Mouse (Mus musculus): ENCODE measurements at regions not wholly inside any gene's neighbourhood (a gene's known extent, or its start where the extent isn't known, plus 50 kb on each side); places are given as distances from the start of the nearest gene placed in this dataset.
A peak's percentile ranks its signal among the peaks of the same experiment; 100 is the strongest.

GRCm38 (mm10) chr14:40758441-40758840, 134.6 kb downstream of the Sh2d4b start:
- H3K4me1 ChIP-seq (ENCODE audit: control insufficient read depth in 2 of 2, insufficient read depth in 2 of 2, low read length in 2 of 2, poor library complexity in 1 of 2) = no peaks in the 10 kb centered on the region
- H3K4me3 ChIP-seq (ENCODE audit: insufficient read depth in 1 of 2, low read depth in 1 of 2, low read length in 2 of 2, poor library complexity in 1 of 2, severe bottlenecking in 1 of 2) = no peak overlapping the region
- no peaks in the 10 kb centered on the region for H3K36me3 ChIP-seq (ENCODE audit: control insufficient read depth, insufficient read depth, low read length, poor library complexity, severe bottlenecking)
- TF ChIP-seq ZNF384 (IDR thresholded peaks at IDR 0.05; ENCODE audit: low read depth, low read length) (no peak), CHD2 (IDR thresholded peaks at IDR 0.05; ENCODE audit: low read depth, low read length) (no peak), MAFK (IDR thresholded peaks at IDR 0.05; ENCODE audit: insufficient read depth, low read depth, low read length) (no peak), ZC3H11A (IDR thresholded peaks at IDR 0.05; ENCODE audit: borderline replicate concordance, low read depth, low read length) (no peak), HCFC1 (IDR thresholded peaks at IDR 0.05; ENCODE audit: borderline replicate concordance, insufficient read depth, low read length) (no peak)
- in situ Hi-C loops (cut with MboI; ENCODE audit: low sequenced_read_pairs in 2 of 2, unreplicated experiment in 2 of 2) = loop anchor here in 1 of 2 experiments (10.0 kb wide), 1 partner anchor 56 kb away; no protein-coding TSS in a partner anchor
- DNase-seq (ENCODE audit: low read depth, low spot score) = peak; percentile 30
- H3K27ac ChIP-seq (ENCODE audit: insufficient read depth, low read depth, low read length, poor library complexity, severe bottlenecking) = no peak overlapping the region
- H3K9me3 ChIP-seq (ENCODE audit: control insufficient read depth, insufficient read depth, low read depth, low read length) = no peaks in the 10 kb centered on the region
- no peak overlapping the region for H3K9ac ChIP-seq (ENCODE audit: insufficient read depth, low read depth, low read length, poor library complexity, severe bottlenecking)

GRCm38 (mm10) chr14:40740541-40740940, 152.5 kb downstream of the Sh2d4b start:
- no peaks in the 10 kb centered on the region for H3K36me3 ChIP-seq (ENCODE audit: control insufficient read depth, insufficient read depth, low read length, poor library complexity, severe bottlenecking)
- in situ Hi-C loops (cut with MboI; ENCODE audit: low sequenced_read_pairs in 2 of 2, unreplicated experiment in 2 of 2) = no loop called here
- no peaks in the 10 kb centered on the region for H3K4me1 ChIP-seq (ENCODE audit: control insufficient read depth in 2 of 2, insufficient read depth in 2 of 2, low read length in 2 of 2, poor library complexity in 1 of 2)
- H3K9me3 ChIP-seq (ENCODE audit: control insufficient read depth, insufficient read depth, low read depth, low read length) = no peaks in the 10 kb centered on the region
- no peak overlapping the region for H3K4me3 ChIP-seq (ENCODE audit: insufficient read depth in 1 of 2, low read depth in 1 of 2, low read length in 2 of 2, poor library complexity in 1 of 2, severe bottlenecking in 1 of 2)
- H3K27ac ChIP-seq (ENCODE audit: insufficient read depth, low read depth, low read length, poor library complexity, severe bottlenecking) = no peak overlapping the region
- no peak overlapping the region for H3K9ac ChIP-seq (ENCODE audit: insufficient read depth, low read depth, low read length, poor library complexity, severe bottlenecking)
- DNase-seq (ENCODE audit: low read depth, low spot score) = no peak
- TF ChIP-seq MAFK (IDR thresholded peaks at IDR 0.05; ENCODE audit: insufficient read depth, low read depth, low read length) = no peak
- no peak for TF ChIP-seq HCFC1 (IDR thresholded peaks at IDR 0.05; ENCODE audit: borderline replicate concordance, insufficient read depth, low read length)
- no peak for TF ChIP-seq CHD2 (IDR thresholded peaks at IDR 0.05; ENCODE audit: low read depth, low read length)
- no peak for TF ChIP-seq ZC3H11A (IDR thresholded peaks at IDR 0.05; ENCODE audit: borderline replicate concordance, low read depth, low read length)

GRCm38 (mm10) chr14:40731861-40732260, 161.2 kb downstream of the Sh2d4b start:
- H3K9me3 ChIP-seq (ENCODE audit: control insufficient read depth, insufficient read depth, low read depth, low read length) = no peaks in the 10 kb centered on the region
- H3K4me3 ChIP-seq (ENCODE audit: insufficient read depth in 1 of 2, low read depth in 1 of 2, low read length in 2 of 2, poor library complexity in 1 of 2, severe bottlenecking in 1 of 2) = no peak overlapping the region
- no peaks in the 10 kb centered on the region for H3K4me1 ChIP-seq (ENCODE audit: control insufficient read depth in 2 of 2, insufficient read depth in 2 of 2, low read length in 2 of 2, poor library complexity in 1 of 2)
- no peak overlapping the region for H3K9ac ChIP-seq (ENCODE audit: insufficient read depth, low read depth, low read length, poor library complexity, severe bottlenecking)
- no peak overlapping the region for H3K27ac ChIP-seq (ENCODE audit: insufficient read depth, low read depth, low read length, poor library complexity, severe bottlenecking)
- in situ Hi-C loops (cut with MboI; ENCODE audit: low sequenced_read_pairs in 2 of 2, unreplicated experiment in 2 of 2) = no loop called here
- TF ChIP-seq HCFC1 (IDR thresholded peaks at IDR 0.05; ENCODE audit: borderline replicate concordance, insufficient read depth, low read length) (no peak), CHD2 (IDR thresholded peaks at IDR 0.05; ENCODE audit: low read depth, low read length) (no peak), MAFK (IDR thresholded peaks at IDR 0.05; ENCODE audit: insufficient read depth, low read depth, low read length) (no peak), ZNF384 (IDR thresholded peaks at IDR 0.05; ENCODE audit: low read depth, low read length) (no peak), ZC3H11A (IDR thresholded peaks at IDR 0.05; ENCODE audit: borderline replicate concordance, low read depth, low read length) (no peak)
- DNase-seq (ENCODE audit: low read depth, low spot score) = no peak
- H3K36me3 ChIP-seq (ENCODE audit: control insufficient read depth, insufficient read depth, low read length, poor library complexity, severe bottlenecking) = no peaks in the 10 kb centered on the region

GRCm38 (mm10) chr14:40708981-40709531, 184.0 kb downstream of the Sh2d4b start:
- Histone ChIP-seq H3K9me3 (ENCODE audit: control insufficient read depth, insufficient read depth, low read depth, low read length) (no peaks in the 10 kb centered on the region), H3K4me3 (ENCODE audit: insufficient read depth in 1 of 2, low read depth in 1 of 2, low read length in 2 of 2, poor library complexity in 1 of 2, severe bottlenecking in 1 of 2) (no peak overlapping the region), H3K36me3 (ENCODE audit: control insufficient read depth, insufficient read depth, low read length, poor library complexity, severe bottlenecking) (no peaks in the 10 kb centered on the region), H3K27ac (ENCODE audit: insufficient read depth, low read depth, low read length, poor library complexity, severe bottlenecking) (no peak overlapping the region), H3K4me1 (ENCODE audit: control insufficient read depth in 2 of 2, insufficient read depth in 2 of 2, low read length in 2 of 2, poor library complexity in 1 of 2) (no peaks in the 10 kb centered on the region), H3K9ac (ENCODE audit: insufficient read depth, low read depth, low read length, poor library complexity, severe bottlenecking) (no peak overlapping the region)
- no peak for DNase-seq (ENCODE audit: low read depth, low spot score)
- no peak for TF ChIP-seq ZC3H11A (IDR thresholded peaks at IDR 0.05; ENCODE audit: borderline replicate concordance, low read depth, low read length)
- no peak for TF ChIP-seq MAFK (IDR thresholded peaks at IDR 0.05; ENCODE audit: insufficient read depth, low read depth, low read length)
- no peak for TF ChIP-seq ZNF384 (IDR thresholded peaks at IDR 0.05; ENCODE audit: low read depth, low read length)
- no peak for TF ChIP-seq HCFC1 (IDR thresholded peaks at IDR 0.05; ENCODE audit: borderline replicate concordance, insufficient read depth, low read length)
- TF ChIP-seq CHD2 (IDR thresholded peaks at IDR 0.05; ENCODE audit: low read depth, low read length) = no peak
- in situ Hi-C loops (cut with MboI; ENCODE audit: low sequenced_read_pairs in 2 of 2, unreplicated experiment in 2 of 2) = no loop called here

- no peak overlapping the region for H3K4me3 ChIP-seq (ENCODE audit: insufficient read depth in 1 of 2, low read depth in 1 of 2, low read length in 2 of 2, poor library complexity in 1 of 2, severe bottlenecking in 1 of 2)
- no peak overlapping the region for H3K27ac ChIP-seq (ENCODE audit: insufficient read depth, low read depth, low read length, poor library complexity, severe bottlenecking)
- no peaks in the 10 kb centered on the region for H3K4me1 ChIP-seq (ENCODE audit: control insufficient read depth in 2 of 2, insufficient read depth in 2 of 2, low read length in 2 of 2, poor library complexity in 1 of 2)
- no peaks in the 10 kb centered on the region for H3K9me3 ChIP-seq (ENCODE audit: control insufficient read depth, insufficient read depth, low read depth, low read length)
- TF ChIP-seq MAFK (IDR thresholded peaks at IDR 0.05; ENCODE audit: insufficient read depth, low read depth, low read length) (no peak), CHD2 (IDR thresholded peaks at IDR 0.05; ENCODE audit: low read depth, low read length) (no peak), ZC3H11A (IDR thresholded peaks at IDR 0.05; ENCODE audit: borderline replicate concordance, low read depth, low read length) (no peak), HCFC1 (IDR thresholded peaks at IDR 0.05; ENCODE audit: borderline replicate concordance, insufficient read depth, low read length) (no peak), ZNF384 (IDR thresholded peaks at IDR 0.05; ENCODE audit: low read depth, low read length) (no peak)
- DNase-seq (ENCODE audit: low read depth, low spot score) = no peak
- in situ Hi-C loops (cut with MboI; ENCODE audit: low sequenced_read_pairs in 2 of 2, unreplicated experiment in 2 of 2) = no loop called here
- no peak overlapping the region for H3K9ac ChIP-seq (ENCODE audit: insufficient read depth, low read depth, low read length, poor library complexity, severe bottlenecking)
- no peaks in the 10 kb centered on the region for H3K36me3 ChIP-seq (ENCODE audit: control insufficient read depth, insufficient read depth, low read length, poor library complexity, severe bottlenecking)
These were observed 185.6 kb downstream of the Sh2d4b start for GRCm38 (mm10) chr14:40707419-40707818.

Data from ES-E14 (cell line).